Mouse (Mus musculus): ENCODE data around the gene Tiprl.

GRCm38 (mm10) chr1:165247788-165248187 lies 11.0 kb upstream of the Tiprl start:
- TF ChIP-seq POLR2A (IDR thresholded peaks at IDR 0.05; ENCODE audit: low read depth, low read length) (no peak), CTCF (IDR thresholded peaks at IDR 0.05; ENCODE audit: borderline replicate concordance, insufficient read depth, low read length) (no peak)
